Mouse (Mus musculus) E14TG2a.4 (cell line): ENCODE measurements at regions not wholly inside any gene's neighbourhood (a gene's known extent, or its start where the extent isn't known, plus 50 kb on each side); places are given as distances from the start of the nearest gene placed in this dataset.
A peak's percentile ranks its signal among the peaks of the same experiment; 100 is the strongest.

Source experiments
- H3K27me3 ChIP-seq: 2 replicates; pipeline ENCODE4 v1.6.1; 2014; ENCODE audit warnings: low read length, control low read depth; ENCODE audit not compliant: insufficient read depth
- H3K36me3 ChIP-seq: 2 replicates; pipeline ENCODE4 v1.6.1; 2014; ENCODE audit warnings: low read length, control low read depth; ENCODE audit not compliant: insufficient read depth
- H3K4me1 ChIP-seq: replicated peaks from 2 replicates; pipeline ENCODE4 v1.6.1; 2014; ENCODE audit warnings: low read depth, low read length, control low read depth
- H3K4me3 ChIP-seq: replicated peaks from 2 replicates; pipeline ENCODE4 v1.5.1; 2014; ENCODE audit warnings: mild to moderate bottlenecking, low read length
- H3K9me3 ChIP-seq: 2 replicates; pipeline ENCODE4 v1.6.1; 2014; ENCODE audit warnings: low read length, control low read depth
- CTCF ChIP-seq: conservative IDR thresholded peaks from 2 replicates; pipeline ENCODE4 v1.5.1; 2014; ENCODE audit warnings: low read length
- NANOG ChIP-seq: IDR thresholded peaks from 2 replicates; pipeline ENCODE4 v1.6.1; 2014; ENCODE audit warnings: borderline replicate concordance, low read length, mixed read lengths
- POU5F1 ChIP-seq: IDR thresholded peaks from 2 replicates; pipeline ENCODE4 v1.6.1; 2014; ENCODE audit warnings: low read length, borderline replicate concordance

- TF ChIP-seq NANOG: no peak
- no peak for TF ChIP-seq POU5F1
- no peak for TF ChIP-seq CTCF
- Histone ChIP-seq H3K4me3 (no peak overlapping the region), H3K9me3 (no peaks in the 10 kb centered on the region), H3K4me1 (no peaks in the 10 kb centered on the region), H3K36me3 (no peaks in the 10 kb centered on the region), H3K27me3 (peaks cover 3% of the 10 kb centered on the region; the same call in 1 of the 2 replicates)
These were observed 216.4 kb downstream of the Lmx1a start for GRCm38 (mm10) chr1:167905424-167905823.

- Histone ChIP-seq H3K4me1 (peaks cover 28% of the 10 kb centered on the region), H3K27me3 (peaks cover 3% of the 10 kb centered on the region; the same call in 1 of the 2 replicates), H3K9me3 (peaks cover 4% of the 10 kb centered on the region), H3K4me3 (no peak overlapping the region), H3K36me3 (no peaks in the 10 kb centered on the region)
- no peak for TF ChIP-seq CTCF
- TF ChIP-seq NANOG: no peak
- TF ChIP-seq POU5F1: no peak
These were observed 223.0 kb downstream of the Lmx1a start for GRCm38 (mm10) chr1:167912074-167912473.

- Histone ChIP-seq H3K4me3 (no peak overlapping the region), H3K9me3 (peaks cover 21% of the 10 kb centered on the region), H3K36me3 (no peaks in the 10 kb centered on the region), H3K27me3 (no peaks in the 10 kb centered on the region), H3K4me1 (peaks cover 29% of the 10 kb centered on the region)
- TF ChIP-seq NANOG (no peak), CTCF (peak; percentile 65)
These were observed 226.0 kb downstream of the Lmx1a start for GRCm38 (mm10) chr1:167914982-167915561.

- H3K4me1 ChIP-seq: peaks cover 29% of the 10 kb centered on the region
- H3K4me3 ChIP-seq: no peak overlapping the region
- H3K27me3 ChIP-seq: peaks cover 3% of the 10 kb centered on the region; the same call in 1 of the 2 replicates
- TF ChIP-seq CTCF: no peak
- TF ChIP-seq POU5F1: no peak
- TF ChIP-seq NANOG: no peak
- no peaks in the 10 kb centered on the region for H3K36me3 ChIP-seq
- H3K9me3 ChIP-seq: peaks cover 21% of the 10 kb centered on the region
These were observed 226.7 kb downstream of the Lmx1a start for GRCm38 (mm10) chr1:167915578-167916275.

GRCm38 (mm10) chr1:167922917-167923316 is 233.9 kb downstream of the Lmx1a start:
- Histone ChIP-seq H3K27me3 (peaks cover 15% of the 10 kb centered on the region), H3K4me1 (peaks cover 16% of the 10 kb centered on the region; the same call in 1 of the 2 replicates), H3K4me3 (no peak overlapping the region), H3K36me3 (no peaks in the 10 kb centered on the region), H3K9me3 (peaks cover 10% of the 10 kb centered on the region)
- TF ChIP-seq CTCF (no peak), NANOG (no peak), POU5F1 (no peak)

GRCm38 (mm10) chr1:167928060-167928467 is 239.0 kb downstream of the Lmx1a start:
- TF ChIP-seq NANOG (no peak), CTCF (peak; percentile 20), POU5F1 (no peak)
- Histone ChIP-seq H3K4me1 (peaks cover 23% of the 10 kb centered on the region), H3K27me3 (peaks cover 47% of the 10 kb centered on the region), H3K9me3 (peaks cover 11% of the 10 kb centered on the region), H3K36me3 (no peaks in the 10 kb centered on the region), H3K4me3 (no peak overlapping the region)

- H3K4me1 ChIP-seq: peaks cover 18% of the 10 kb centered on the region
These were observed 240.8 kb downstream of the Lmx1a start for GRCm38 (mm10) chr1:167929729-167930341.

GRCm38 (mm10) chr1:167932088-167932487 is 243.1 kb downstream of the Lmx1a start:
- TF ChIP-seq CTCF (peak; percentile 83), POU5F1 (no peak), NANOG (no peak)
- peaks cover 15% of the 10 kb centered on the region for H3K4me1 ChIP-seq
- peaks cover 62% of the 10 kb centered on the region for H3K27me3 ChIP-seq
- no peaks in the 10 kb centered on the region for H3K36me3 ChIP-seq
- H3K4me3 ChIP-seq: no peak overlapping the region
- H3K9me3 ChIP-seq: peaks cover 11% of the 10 kb centered on the region

More at GRCm38 (mm10) chr1:167929729-167930341, 240.8 kb downstream of the Lmx1a start:
- Histone ChIP-seq H3K27me3 (peaks cover 47% of the 10 kb centered on the region), H3K36me3 (no peaks in the 10 kb centered on the region), H3K4me3 (peak overlapping the region; percentile 58), H3K9me3 (peaks cover 11% of the 10 kb centered on the region)
- TF ChIP-seq CTCF: 0 out of 2 replicates have a peak, but pooled peaks have one; percentile 4
- no peak for TF ChIP-seq NANOG
